Mouse (Mus musculus) spleen, postnatal 36 days (tissue): ENCODE measurements around the gene Gm20431.
A peak's percentile ranks its signal among the peaks of the same experiment; 100 is the strongest.
"Not testable (repeated sequence)": the region's sequence is repeated elsewhere in the genome, so short reads cannot be mapped to it uniquely, and the experiment has no call there.

Experiments used
- DNase-seq, 2 experiments: peaks; one replicate each; pipeline ENCODE4 v3.0.0; 2022; ENCODE audit warnings: low spot score in 2 of 2, mixed read lengths in 1 of 2

Gm20431 gene

DNA sequence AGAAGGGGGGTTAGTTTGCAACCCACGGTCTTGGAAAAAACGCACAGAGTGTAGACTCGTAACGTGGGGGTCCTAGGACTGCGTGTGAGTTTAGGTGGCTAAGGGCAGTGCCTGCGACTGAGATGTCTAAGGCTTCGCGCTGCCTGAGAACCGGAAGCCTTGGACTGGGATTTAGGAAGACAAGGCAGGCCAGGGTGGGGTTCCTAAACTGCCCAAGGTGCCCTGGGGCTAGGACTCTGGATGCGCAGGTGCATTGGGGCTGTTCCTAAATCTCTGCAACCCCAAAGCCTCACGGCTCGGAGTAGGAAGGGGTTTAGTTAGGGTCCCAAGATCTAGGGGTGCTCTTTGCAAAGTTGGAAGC is 705 bp downstream of the Gm20431 start:
- DNase-seq, result no peak

DNA sequence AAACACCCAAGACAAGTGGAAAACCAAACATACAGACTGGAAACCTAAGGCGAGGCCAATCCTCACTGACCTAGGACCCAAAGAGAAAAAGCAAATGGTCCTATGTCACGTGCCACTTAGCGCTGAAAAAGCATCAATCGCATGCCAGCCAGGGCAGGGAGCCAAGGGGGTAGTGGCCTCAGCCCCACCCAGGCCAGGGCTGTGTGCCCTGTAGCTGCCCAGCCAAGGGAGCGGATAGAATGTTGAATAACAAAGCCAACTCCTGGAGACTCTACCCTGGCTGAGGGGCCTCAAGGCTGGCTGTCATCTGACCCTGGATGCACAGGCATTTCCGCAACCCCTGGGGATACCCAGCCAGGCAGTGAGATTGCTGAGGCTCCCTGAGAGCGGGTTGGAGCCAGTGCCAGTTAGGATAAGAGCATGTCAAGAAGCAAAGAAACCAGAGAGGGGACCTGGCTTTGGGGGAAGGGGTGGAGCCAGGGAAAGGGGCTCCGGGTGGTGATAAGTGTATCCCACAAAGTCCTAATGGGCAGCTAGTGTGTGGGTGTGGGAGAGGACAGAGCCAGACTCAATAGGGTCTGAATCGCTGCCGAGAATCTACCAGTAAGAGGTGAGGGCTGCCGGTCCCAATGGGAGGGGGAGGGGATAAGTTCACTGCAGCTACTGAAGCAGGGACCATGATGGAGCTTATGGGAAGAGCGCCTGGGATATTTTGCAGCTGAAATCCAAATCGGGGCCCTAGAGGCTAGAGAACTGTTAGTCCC is 1.3 kb downstream of the Gm20431 start:
- peak in 1 of 2 experiments; percentile 38 for DNase-seq

DNA sequence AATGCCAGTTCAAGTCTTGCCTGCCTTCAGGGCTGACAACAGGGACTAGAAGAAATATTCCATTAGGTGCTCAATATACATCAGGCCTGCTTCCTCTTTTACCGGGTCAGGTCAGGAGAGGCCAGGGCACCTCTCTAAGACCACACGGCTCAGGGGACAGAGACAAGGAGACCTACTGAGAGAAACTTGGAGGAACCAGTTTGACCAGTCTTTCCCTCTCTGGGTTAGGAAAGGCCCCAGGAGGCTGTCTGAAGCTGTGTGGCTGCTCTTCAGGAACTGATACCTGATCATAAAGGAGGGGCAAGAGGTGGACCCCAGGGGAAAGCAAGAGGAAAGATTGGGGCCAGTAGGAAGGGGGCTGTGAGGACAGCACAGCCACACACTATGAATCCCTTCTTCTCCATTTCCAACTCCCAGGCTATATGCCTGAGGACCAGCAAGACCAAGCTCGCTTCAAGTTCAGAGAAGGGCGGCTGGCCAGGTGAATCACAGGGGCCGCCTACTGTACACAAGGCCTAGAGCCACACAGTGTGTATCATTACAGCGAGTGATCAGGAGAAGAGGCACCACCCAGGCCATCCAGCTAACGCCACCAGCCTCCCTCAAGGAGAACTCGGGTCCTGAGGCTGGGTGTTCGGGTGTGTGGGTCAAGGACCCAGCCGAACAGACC is 2.0 kb downstream of the Gm20431 start:
- DNase-seq, result no peak

DNA sequence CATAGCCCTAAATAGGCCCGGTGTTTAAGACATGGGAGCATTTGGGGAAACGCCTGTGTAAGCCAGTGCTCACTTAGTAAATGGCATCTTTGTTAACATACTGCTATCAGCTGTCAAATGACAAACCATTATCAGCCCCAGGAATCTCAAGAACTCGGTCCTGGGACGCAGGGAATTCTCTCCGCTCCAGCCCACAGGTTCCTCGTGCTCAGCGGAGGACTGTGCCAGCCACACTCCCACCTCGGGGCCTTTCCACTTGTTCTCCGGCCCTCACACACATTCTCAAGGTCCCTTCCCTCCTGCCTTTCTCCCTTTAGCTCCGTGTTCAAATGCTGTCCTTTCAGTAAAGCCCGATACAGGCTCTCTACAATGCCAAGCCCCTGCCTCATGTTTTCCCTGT is 2.6 kb downstream of the Gm20431 start:
- no peak for DNase-seq

DNA sequence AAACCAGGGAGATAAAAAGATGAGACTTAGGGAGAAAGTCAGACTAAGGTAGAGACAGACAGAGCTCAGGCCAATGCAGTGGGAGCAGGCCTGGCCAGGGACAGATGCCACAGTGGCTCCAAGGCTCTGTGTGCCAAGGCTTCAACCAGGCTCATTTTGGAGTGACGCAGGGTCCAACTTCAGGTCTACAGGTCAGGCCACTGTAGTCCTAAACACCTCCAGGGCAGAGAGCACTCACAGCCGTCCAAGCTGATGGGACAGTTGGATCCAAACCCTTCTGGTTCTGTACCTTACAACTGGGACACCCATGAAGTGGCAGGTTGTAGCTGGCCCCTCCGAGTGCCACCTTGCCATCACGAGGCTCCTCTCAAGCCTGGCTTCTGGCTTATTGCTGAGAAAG is 3.3 kb downstream of the Gm20431 start:
- DNase-seq, result no peak

DNA sequence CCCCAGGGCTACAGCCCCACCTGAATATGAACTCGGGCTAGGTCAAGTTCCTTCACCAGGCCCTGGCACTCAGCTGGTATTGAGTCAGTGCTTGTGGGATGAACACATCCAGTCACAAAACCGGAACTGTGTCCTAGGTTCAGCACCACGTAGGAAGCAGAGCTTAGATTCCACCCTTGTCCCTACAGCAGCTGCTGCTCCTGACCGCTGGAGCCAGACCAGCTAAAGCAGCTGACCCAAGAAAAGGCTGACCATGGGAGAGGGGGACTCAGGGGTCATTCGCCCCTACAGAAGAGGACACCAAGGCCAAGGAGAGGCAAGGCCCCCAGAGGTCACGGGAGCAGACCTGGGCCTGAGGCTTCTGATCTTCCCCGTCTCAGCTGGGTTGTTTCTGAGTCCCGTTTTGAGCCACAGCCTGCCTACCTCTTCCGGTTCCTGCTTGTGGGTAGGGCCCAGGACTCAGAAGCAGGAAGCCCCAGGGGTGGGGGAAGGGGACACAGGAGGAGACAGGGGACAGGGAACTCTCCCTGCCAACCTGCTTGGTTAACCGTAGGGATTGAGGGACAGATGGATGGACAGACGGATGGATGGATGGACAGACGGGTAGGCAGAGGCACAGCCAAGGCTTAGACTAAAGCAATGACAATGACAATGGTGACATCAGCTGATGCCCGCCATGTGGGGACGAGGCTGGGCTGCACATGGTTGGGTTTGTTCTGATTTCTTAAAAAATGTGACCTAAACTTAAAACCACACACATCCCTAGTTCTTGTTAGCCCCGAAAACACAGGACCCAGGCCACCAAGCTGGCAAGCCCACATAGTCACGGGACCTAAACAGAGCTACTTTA is 4.4 kb downstream of the Gm20431 start:
- DNase-seq, result peak; percentile 90

DNA sequence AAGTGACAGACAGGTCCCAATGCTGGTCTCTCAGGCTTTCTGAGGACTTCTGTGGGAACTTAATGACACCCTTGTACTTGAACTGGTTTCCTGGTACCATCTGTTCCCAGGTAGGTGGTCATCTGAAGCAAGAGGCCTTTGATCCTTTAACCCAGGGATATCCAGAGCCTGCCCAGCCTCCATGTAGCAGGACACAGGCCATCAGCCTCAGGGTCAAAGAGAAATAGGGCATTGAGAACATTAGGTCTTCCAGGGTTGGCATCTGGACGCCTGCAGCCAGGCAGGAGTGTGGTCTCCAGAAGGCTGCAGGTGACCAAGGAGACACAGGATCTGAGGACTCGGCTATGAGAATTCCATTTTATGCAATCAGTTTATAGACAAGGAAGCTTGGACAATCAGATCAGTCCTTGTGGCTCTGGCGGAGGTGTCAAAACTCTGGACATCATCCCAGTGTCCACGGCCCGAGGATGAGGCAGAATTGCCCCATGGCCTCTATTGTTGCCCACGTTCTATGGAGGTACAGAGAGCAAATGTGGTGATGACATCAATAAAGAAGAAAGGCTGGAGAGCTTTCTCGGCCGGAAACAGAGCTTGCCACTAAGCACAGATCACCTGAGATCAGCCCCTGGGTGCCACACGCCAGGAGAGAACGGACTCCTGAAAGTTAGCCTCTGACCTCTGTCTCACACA is 6.2 kb downstream of the Gm20431 start:
- no peak for DNase-seq

DNA sequence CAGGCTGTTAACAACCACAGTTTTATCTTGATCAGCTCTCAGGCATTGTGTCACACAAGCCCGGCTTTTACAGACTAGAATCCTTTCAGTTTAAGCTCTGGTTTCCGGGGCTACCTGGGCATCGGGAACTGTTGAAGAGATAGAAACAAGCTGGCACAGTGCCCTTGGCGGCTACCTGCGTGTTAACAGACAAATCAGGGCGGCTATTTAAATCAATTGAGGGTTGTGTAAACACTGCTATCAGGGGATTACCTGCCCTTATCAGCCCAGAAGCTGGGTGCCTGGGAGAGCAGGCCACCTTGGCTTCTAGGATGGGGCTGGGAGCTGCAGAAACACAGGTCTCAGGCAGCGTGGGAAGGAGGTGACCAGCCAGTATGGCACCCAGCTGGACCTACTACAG is 8.6 kb downstream of the Gm20431 start:
- DNase-seq, result no peak

DNA sequence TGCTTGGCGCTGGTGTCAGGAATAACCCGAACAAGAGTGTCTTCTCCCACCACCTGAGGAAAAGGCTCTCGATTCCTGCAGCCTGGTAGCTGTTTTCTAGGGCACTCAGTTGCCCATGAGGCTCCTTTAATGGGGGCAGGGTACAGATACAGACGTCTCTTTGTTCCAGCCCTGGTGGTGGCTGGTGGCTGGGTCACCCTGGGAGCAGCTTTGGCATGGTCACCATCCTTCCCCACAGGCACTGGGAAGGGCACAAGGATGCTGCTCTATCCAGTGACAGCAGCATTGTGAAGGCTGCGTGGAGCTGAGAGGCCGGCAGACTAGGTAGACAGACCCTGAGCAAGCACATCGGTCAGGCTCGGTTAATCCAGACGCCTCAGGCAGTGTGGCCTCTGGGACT is 9.7 kb downstream of the Gm20431 start:
- DNase-seq, result no peak

DNA sequence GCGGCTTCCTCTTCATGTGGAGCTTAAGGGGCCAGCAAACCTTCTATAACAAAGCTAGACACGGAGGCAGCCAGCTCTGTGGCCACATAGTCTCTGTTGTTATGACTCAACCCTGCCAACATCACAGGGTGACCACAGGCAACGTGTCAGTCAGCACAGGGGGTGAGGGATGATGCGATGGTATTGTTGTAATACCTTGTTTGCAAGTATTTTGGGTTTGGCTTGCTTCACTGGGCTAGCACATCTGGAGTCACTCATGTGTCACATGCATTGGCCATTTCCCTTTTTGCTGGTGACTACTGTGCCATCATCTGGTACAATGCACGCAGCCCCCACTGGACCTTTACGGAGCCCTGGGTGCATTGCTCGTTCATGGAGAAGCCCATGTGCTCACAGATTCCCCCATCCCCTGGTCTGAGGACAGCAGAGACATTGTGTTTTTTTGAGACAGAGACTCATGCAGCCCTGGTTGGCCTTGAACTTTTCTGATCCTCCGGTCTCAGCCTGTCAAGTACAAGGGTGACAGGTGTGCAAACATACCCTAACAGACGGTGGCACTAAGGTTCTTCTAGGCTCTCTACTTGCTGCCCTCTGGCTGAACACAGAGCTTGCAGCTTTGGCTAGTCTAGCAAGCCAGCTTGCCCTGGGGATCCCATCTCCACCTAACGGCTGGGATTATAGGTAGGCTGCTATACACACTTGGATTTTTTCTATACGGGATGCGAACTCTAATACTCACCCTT is 11.8 kb downstream of the Gm20431 start:
- no peak for DNase-seq

DNA sequence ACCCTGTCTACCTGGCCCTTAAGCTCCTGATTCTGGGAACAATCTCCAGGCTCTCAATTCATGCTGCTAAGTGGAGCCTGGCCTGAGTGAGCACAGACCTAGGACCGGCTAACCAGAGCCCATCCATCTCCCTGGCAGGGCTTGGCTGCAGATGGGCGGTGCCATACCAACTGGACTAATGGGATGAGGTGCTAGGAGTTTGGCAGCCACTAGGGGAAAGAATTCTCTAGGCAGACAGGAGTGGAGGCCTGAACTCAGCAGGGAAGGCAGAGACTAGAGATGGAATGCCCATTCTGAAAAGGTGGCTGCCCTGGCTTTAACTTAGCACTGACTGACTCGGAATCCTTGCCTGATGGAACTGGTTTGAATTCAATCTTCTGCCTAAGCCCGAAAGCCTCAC is 14.9 kb downstream of the Gm20431 start:
- no peak for DNase-seq

DNA sequence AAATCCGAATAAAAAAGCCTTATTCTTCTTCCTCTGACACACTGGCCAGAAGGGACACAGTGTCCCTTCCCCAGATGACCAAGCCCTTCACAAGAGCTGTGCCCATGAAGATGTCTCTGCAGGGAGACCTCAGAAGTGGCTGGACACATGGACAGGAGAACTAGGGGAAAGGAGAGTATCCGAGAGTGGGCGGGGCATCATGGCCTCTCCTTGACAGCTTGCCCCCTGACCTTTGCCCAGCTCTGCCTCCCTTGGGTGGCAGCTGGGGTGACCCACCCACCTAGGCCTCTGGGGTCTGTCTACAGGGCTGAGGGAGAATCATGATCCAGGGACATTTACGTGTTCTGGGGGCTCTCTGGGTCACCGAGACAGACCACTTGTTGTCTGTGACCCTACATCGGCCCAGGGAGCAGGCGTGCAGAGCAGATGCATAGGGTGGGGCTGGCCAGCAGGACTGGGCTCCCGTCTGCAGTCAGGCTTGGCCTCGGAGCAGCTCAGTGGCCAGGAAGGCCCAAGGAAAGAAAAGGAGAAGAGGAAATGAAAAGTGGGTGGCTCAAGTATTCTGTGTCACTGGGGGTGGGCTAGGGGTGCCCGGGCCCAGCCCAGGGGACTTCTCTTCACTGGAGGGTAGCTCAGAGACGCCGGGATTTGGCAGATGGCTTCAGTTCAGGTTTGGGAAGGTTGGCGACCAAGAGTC is 17.8 kb downstream of the Gm20431 start:
- not testable (repeated sequence) for DNase-seq

DNA sequence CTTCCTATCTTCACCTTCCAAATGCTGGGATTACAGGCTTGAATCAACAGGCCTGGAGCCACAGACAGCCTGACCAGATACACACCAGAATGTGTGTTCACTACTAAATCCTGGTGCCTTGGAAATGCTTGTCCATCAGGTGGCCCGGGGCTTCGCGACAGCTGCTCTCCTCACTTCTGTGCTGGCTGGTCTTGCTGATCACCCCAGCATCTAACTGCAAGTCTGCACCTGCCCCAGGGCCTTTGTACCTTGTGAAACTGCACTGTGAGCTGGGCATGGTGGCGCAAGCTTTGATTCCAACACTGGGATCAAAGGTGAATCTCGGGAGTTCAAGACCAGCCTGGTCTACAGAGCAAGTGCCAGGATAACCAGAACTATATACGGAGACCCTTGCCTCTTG is 19.1 kb downstream of the Gm20431 start:
- no peak for DNase-seq

DNA sequence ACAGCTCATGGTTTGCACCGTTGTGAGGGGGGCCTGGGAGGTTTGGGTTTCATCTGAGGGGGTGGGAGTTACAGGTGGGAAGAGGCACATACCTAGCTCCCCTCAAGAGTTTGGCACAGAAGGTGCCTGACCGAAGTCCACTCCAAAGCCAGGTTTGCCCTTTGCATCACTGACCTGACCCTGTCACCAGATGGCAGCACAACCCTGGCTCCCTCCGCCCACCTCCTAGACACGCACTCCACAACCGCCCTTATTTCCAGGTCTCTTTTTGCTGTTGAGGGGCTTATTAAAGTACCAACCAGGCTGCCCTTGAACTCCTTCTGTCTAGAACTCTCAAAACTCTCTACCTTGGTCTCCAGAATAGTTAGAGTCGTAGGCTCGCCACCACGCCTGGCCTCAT is 20.0 kb downstream of the Gm20431 start:
- DNase-seq, result peak; percentile 49 to 57

DNA sequence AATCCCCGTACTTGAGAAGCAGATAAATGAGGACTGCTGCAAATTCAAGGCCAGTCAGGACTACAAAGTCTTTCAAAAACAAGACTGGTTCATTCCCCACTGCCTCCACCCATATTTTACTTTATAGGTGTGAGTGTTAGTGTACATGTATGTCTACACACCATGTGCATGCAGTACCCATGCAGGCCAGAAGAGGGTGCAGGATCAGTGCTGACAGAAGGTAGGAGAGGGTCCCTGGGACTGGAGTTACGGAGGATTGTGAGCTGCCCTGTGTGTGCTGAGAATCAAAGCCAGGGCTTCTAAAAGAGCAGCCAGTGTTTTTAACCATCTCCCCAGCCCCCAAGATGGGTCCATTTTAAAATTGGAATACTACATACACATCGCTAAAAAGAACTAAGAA is 21.0 kb downstream of the Gm20431 start:
- peak in 1 of 2 experiments; percentile 38 for DNase-seq

DNA sequence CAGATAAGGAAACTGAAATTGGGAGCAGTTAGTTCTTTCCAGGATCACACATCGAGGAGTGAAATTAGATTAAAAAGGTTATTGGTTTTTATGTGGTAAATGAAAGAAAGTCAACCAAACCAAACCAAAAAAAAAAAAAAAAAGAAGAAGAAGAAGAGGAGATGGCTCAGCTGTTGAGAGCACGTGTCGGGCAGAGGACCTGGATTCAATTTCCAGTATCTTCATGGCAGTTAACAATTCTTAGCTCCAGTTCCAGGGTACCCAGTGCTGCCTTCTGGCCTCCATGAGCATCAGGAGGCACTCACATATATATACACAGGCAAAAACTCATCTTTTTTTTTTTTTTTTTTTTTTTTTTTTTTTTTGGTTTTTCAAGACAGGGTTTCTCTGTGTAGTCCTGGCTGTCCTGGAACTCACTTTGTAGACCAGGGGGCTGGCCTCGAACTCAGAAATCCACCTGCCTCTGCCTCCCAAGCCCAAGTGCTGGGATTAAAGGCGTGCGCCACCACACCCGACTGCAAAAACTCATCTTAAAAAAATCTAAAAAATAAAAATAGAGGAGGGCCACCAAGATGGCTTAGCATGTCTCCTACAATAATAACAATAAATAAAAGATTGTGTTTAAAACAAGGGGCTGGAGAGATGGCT is 26.3 kb downstream of the Gm20431 start:
- DNase-seq, result no peak

DNA sequence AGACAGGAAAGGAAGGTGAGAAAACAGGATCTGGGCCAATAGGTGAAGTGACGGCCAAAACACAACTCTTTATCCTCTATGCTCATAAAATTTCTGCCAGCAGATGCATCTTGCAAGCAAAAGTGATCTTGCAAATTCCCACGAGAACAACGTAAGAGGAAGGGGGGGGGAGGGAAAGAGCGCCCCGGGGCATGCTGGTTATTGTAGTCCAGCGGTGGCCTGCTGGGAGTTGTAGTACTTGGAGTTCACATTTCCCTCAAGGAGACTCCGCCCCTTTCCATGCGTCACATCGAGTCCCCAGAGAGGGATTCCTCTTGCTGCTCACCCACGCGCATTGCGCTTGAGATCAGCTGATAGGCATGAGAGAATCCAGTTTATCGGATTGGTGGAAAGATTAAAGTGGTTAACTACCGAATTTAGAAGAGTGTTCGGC is 26.9 kb downstream of the Gm20431 start:
- DNase-seq, result peak; percentile 96 to 98

DNA sequence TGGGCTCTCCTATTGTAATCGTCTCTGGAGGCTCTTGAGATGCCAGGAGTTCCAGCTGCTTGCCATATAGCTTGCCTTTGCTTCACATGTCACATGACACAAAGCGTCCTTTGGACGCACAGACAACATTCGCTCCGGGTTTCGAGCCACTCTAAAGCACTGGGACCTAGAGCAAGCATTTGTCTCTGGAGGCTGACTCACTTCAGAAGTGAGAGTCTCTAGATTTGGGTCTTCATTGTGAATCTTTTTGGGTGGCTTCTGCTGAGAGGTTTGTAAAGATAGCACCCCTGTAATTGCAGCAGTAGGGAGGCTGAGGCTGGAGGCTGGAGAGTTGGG is 27.8 kb downstream of the Gm20431 start:
- no peak for DNase-seq

DNA sequence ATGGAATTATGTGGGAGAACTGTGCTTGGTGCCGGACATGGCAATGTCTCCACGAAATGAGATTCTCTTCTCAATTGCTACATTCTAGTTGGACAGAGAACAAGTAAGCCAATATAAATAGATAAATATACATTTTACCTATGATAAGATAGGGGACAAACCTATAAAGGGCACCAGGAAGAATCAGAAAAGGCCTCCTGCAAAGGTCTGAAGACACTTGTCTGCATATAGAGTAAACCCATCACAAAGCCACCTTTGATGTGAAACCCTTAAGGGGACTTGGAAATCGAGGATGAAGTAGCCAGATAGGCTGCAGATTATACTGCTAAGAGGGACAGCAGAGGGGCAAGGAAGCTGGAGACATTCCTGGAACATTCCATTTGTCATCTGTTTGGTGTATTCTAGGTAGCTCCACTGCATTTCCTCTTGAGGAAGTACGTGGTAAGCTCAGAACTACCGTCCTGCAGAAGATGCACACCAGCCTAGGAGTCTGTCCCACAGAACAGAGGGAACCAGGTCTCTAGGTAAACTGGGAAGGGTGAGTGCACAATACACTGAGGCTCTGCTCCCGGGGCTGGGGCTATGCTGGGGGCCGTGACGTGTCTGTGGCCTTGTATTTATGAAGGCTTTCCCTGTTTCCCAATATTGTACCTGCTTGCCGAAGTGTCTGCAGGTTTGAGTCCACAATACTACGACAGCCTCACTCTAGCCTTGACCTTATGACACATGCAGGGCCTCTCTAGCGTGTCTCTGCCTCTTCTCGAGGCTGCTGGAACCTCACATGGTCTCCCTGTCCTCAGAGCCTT is 28.4 kb downstream of the Gm20431 start:
- no peak for DNase-seq
